Mouse (Mus musculus): ENCODE data around the gene Olfr594.
"Not testable (repeated sequence)": the region's sequence is repeated elsewhere in the genome, so short reads cannot be mapped to it uniquely, and the experiment has no call there.

Gene Olfr594

DNA sequence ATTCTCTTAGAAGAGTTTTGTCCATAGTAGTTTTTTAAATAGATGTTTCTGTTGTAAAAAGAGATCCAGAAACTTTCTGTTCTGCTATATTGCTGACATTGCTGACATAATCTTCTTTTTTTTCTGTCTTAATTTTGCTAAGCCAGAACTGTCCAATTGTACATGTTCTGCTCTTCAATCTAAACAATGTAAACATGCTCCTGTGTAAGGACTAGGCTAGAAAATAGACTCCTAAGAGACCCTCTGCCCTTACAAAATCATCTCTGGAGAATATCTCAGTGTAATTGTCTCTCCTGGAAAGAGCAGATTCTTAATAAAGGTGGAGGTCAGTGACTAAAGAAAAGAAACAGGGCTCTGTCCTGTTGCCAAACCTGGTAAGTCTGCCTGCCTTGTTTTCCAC lies at the start of gene Olfr594:
Gene Olfr594 (plus strand): TSS at position 301 of the 400 bp plus-strand sequence.
- no peak for DNase-seq (ENCODE audit: low spot score in 2 of 2)

DNA sequence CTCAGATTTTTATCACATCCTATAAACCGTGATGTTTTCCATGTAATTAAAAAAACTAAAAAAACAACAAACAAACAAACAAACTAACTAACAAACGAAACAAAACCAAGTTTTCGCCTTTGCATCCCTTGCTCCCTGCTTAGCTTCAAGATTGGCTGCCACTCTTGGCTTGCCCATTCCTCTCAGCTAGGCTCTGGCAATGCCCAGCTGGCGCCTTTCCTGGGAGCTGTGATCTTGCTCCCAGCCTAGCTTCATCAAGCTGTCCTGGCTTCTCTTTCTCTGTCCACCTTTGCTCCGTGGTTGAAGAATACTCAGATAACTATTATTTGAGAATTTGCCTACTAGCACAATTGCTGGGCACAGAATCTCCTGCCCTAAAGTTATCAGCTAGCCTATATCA lies 47.1 kb upstream of the Olfr594 start:
- DNase-seq (ENCODE audit: low spot score in 2 of 2): no peak

DNA sequence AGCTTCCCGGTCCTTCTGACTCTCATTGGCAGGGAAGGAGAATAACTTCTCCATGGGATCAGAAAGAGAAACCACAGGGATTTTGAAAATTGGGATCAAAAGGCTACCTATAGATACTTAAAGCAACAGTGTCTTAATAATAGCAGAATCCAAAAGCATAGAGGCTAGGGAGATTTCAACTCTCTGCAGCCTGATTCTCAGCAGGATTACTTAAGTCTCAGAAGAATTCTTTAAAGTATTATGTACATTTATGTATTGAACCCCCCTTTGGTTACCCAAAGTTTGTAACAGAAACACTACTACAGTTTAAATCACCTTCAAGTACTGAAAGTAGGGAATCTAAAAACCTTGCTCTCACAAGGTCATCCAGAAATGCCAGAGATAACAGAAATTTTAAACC lies 38.6 kb upstream of the Olfr594 start, which contains the start of gene Olfr591:
Gene Olfr591 (minus strand): TSS at position 101 of the 400 bp plus-strand sequence.
- DNase-seq (ENCODE audit: low spot score in 2 of 2): no peak

GRCm38 (mm10) chr7:103184503-103184902 lies 32.3 kb upstream of the Olfr594 start, which contains the start of gene Olfr592:
Gene Olfr592 (plus strand): TSS chr7:103184803.
- not testable (repeated sequence) for DNase-seq (ENCODE audit: low spot score in 2 of 2)

DNA sequence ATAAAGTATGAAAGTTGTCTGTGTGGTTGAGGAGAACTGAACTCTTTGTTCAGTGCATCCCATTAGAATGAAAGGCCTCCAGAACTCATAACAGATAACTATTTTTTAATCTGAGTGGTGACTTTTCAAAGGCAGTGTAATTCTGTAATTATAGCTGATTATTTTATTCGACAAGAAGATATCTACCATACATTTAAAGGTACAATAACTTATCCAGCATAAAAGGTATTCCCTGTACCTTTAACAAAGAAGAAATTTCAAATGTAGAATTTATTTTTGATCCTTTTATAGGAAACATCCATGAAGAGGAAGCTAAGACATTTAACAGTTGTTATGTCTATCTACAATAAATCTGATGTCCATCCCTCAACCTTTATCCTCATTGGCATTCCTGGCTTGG lies 5.2 kb upstream of the Olfr594 start, which contains the start of gene Olfr593:
Gene Olfr593 (plus strand): TSS at position 301 of the 400 bp plus-strand sequence.
- no peak for DNase-seq (ENCODE audit: low spot score in 2 of 2)

DNA sequence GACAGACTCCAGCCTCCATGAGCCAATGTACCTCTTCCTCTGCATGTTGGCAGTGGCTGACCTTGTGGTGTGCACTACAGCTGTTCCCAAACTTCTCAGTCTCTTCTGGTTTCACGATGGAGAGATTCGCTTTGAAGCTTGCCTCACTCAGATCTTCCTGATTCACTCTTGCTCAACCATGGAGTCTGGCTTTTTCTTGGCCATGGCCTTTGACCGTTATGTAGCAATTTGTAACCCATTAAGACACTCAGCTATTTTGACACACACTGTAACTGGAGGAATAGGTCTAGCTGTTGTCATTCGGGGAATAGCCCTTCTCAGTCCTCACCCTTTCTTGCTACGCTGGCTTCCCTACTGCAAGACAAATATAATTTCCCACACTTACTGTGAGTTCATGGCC lies 4.7 kb upstream of the Olfr594 start:
- DNase-seq (ENCODE audit: low spot score in 2 of 2): not testable (repeated sequence)

DNA sequence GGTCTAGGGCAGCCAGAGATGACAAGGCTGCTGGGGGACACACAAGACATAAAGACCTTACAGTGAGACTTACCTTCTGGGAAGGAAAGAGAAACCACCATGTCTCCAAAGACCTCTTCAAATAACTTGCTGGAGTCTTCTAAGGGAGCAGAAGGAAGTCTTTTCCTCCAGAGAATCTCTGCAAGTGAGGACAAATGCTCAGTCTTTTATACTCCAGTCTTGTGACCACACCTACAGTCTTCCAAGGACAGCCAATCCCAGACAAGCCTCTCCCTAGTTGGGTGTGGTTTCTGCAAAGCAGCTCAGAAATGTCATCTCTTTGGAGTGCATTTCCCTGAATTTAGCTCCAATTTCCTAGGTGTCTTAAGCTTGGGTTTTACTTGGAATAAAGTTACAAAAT lies 35.6 kb downstream of the Olfr594 start, which contains the start of gene Usp17ld:
Gene Usp17ld (minus strand): TSS at position 101 of the 400 bp plus-strand sequence.
- not testable (repeated sequence) for DNase-seq (ENCODE audit: low spot score in 2 of 2)
